Mouse (Mus musculus): ENCODE measurements around the gene Gm12169. TPM values are rescaled to one million over a fixed set of nuclear protein-coding genes. Genes with fewer than 3 reads are reported as not detected.

The Gm12169 gene
- total and polyA plus RNA-seq, 3 experiments = not detected

DNA sequence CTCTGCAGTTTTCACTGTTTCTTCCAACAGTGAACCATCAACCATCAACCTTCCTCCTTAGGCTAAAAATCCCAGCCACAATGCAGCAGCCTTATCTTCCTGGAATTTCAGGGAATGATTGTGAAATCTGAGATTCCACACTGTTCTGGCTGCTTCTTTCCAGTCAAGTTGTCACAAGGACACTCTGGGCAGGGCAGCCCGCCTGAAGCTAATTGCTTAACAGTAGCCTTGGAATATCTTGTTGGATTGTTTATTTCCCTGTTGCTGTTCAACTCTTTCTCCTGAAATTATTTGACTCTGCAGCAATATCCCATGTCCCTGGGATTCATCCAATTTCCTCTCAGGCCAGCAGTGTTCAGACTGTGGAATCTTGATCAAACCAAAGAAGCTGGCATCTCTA, 40.7 kb downstream of the Gm12169 start:
- Histone ChIP-seq H3K9me3 (replicated peaks; ENCODE audit: low read length) (no peaks in the 10 kb centered on the region), H3K27ac (ENCODE audit: insufficient read depth, low read depth) (no peak overlapping the region), H3K4me1 (ENCODE audit: control insufficient read depth in 1 of 2, insufficient read depth in 2 of 2) (peaks cover 0 to 10% of the 10 kb centered on the region in 2 experiments; a peak in 1 of 4 replicates), H3K27me3 (replicated peaks) (no peaks in the 10 kb centered on the region), H3K4me3 (replicated peaks in 1 of 3; ENCODE audit: low read depth in 2 of 3, low read length in 2 of 3, poor library complexity in 1 of 3) (no peak overlapping the region), H3K36me3 (replicated peaks in 1 of 2; ENCODE audit: control insufficient read depth in 1 of 2, insufficient read depth in 1 of 2, low read length in 1 of 2) (no peaks in the 10 kb centered on the region), H3K9ac (ENCODE audit: insufficient read depth, low read depth) (no peak overlapping the region), H3K4me2 (ENCODE audit: insufficient read depth, low read depth, poor library complexity, severe bottlenecking) (no peak overlapping the region), H3K79me2 (replicated peaks; ENCODE audit: control insufficient read depth, extremely low read depth, insufficient read depth, poor library complexity, severe bottlenecking) (no peaks in the 10 kb centered on the region)
- TF ChIP-seq CHD2 (IDR thresholded peaks at IDR 0.05; ENCODE audit: low read length) = no peak
- DNase-seq (ENCODE audit: extremely low read depth) = no peak
- in situ Hi-C loops (cut with MboI; ENCODE audit: low pct_ligation_motif_present, low pct_unique_long_range_greater_than_20kb, low sequenced_read_pairs) (no loop called here), dilution Hi-C loops (cut with MboI; ENCODE audit: extremely low pct_ligation_motif_present, extremely low pct_unique_long_range_greater_than_20kb, low sequenced_read_pairs) (no loop called here)

DNA sequence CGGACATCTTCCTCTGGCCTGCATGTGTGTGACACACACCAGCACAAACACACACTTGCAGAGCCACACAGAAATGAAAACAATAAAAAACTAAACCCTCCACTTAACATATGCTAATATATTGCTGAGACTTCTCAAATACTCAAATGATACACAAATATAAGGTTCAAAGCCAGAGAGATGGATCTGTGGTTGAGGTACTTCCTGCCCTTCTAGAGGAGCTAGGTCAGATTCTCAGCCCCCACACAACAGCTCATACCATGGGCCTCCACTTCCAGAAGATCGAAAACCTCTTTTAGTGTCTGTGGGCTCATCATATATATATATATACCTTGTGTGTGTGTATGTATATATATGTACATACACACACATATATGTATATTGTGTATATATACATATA, 42.0 kb downstream of the Gm12169 start:
- dilution Hi-C loops (cut with MboI; ENCODE audit: extremely low pct_ligation_motif_present, extremely low pct_unique_long_range_greater_than_20kb, low sequenced_read_pairs) = no loop called here

DNA sequence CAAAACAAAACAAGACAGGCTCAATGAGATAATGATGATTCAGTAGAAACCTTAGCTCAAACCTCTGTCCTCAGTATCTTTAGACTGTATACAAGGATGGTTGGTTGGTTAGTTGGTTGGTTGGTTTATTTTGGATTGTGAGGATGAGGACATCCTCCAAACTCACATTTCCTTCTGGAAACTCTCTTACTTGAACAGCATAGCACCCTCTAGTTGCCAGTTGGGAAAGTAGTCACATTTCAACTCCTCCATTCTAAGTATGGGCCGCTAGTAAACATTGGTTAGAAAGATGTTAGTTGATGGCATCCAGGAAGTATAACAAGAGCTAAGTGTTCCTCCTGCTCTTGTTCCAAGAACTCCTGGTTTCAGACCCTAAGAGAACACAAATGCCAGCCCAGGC, 45.1 kb downstream of the Gm12169 start:
- Histone ChIP-seq H3K27me3 (replicated peaks) (no peaks in the 10 kb centered on the region), H3K36me3 (replicated peaks in 1 of 2; ENCODE audit: control insufficient read depth in 1 of 2, insufficient read depth in 1 of 2, low read length in 1 of 2) (no peaks in the 10 kb centered on the region), H3K4me1 (ENCODE audit: control insufficient read depth in 1 of 2, insufficient read depth in 2 of 2) (peaks cover 0 to 10% of the 10 kb centered on the region in 2 experiments; a peak in 1 of 4 replicates), H3K9ac (ENCODE audit: insufficient read depth, low read depth) (no peak overlapping the region), H3K79me2 (replicated peaks; ENCODE audit: control insufficient read depth, extremely low read depth, insufficient read depth, poor library complexity, severe bottlenecking) (no peaks in the 10 kb centered on the region), H3K4me2 (ENCODE audit: insufficient read depth, low read depth, poor library complexity, severe bottlenecking) (no peak overlapping the region), H3K4me3 (replicated peaks in 1 of 3; ENCODE audit: low read depth in 2 of 3, low read length in 2 of 3, poor library complexity in 1 of 3) (no peak overlapping the region), H3K27ac (ENCODE audit: insufficient read depth, low read depth) (no peak overlapping the region), H3K9me3 (replicated peaks; ENCODE audit: low read length) (no peaks in the 10 kb centered on the region)
- dilution Hi-C loops (cut with MboI; ENCODE audit: extremely low pct_ligation_motif_present, extremely low pct_unique_long_range_greater_than_20kb, low sequenced_read_pairs) (no loop called here), in situ Hi-C loops (cut with MboI; ENCODE audit: low pct_ligation_motif_present, low pct_unique_long_range_greater_than_20kb, low sequenced_read_pairs) (no loop called here)
- DNase-seq (ENCODE audit: extremely low read depth) = peak; percentile 24
- no peak for TF ChIP-seq ETS1 (conservative IDR thresholded peaks at IDR 0.05; ENCODE audit: low read depth, low read length)
- TF ChIP-seq TBP (conservative IDR thresholded peaks at IDR 0.05; ENCODE audit: low read depth, low read length) = no peak
- TF ChIP-seq SIN3A (IDR thresholded peaks at IDR 0.05; ENCODE audit: low read length) = no peak
- no peak for TF ChIP-seq IRF4 (IDR thresholded peaks at IDR 0.05; ENCODE audit: low read depth, low read length)
- no peak for TF ChIP-seq ELF1 (IDR thresholded peaks at IDR 0.05; ENCODE audit: low read depth, low read length)
- no peak for TF ChIP-seq EP300 (IDR thresholded peaks at IDR 0.05; ENCODE audit: low read length)
- no peak for TF ChIP-seq ZNF384 (IDR thresholded peaks at IDR 0.05; ENCODE audit: low read depth, low read length)
- TF ChIP-seq MYC (IDR thresholded peaks at IDR 0.05; ENCODE audit: low read depth, low read length) = no peak
- no peak for TF ChIP-seq MAZ (IDR thresholded peaks at IDR 0.05; ENCODE audit: low read depth, low read length)
- peak in 1 of 2 experiments; percentile 65; a peak in 2 of 4 replicates for TF ChIP-seq CTCF (conservative IDR thresholded peaks at IDR 0.05 in 1 of 2, IDR thresholded peaks at IDR 0.05 in 1 of 2; ENCODE audit: low read depth in 2 of 2, low read length in 2 of 2)
- TF ChIP-seq HCFC1 (IDR thresholded peaks at IDR 0.05; ENCODE audit: low read depth, low read length) = no peak
- TF ChIP-seq CHD2 (IDR thresholded peaks at IDR 0.05; ENCODE audit: low read length) = no peak
- peak; percentile 46 for TF ChIP-seq RAD21 (IDR thresholded peaks at IDR 0.05; ENCODE audit: low read depth, low read length)
- no peak for TF ChIP-seq MXI1 (IDR thresholded peaks at IDR 0.05; ENCODE audit: low read depth, low read length)
- no peak for TF ChIP-seq MEF2A (IDR thresholded peaks at IDR 0.05; ENCODE audit: borderline replicate concordance, low read depth, low read length)
- no peak for TF ChIP-seq POLR2AphosphoS2 (IDR thresholded peaks at IDR 0.05; ENCODE audit: low read depth, low read length)
- peak; percentile 49 for TF ChIP-seq SMC3 (IDR thresholded peaks at IDR 0.05; ENCODE audit: low read depth, low read length)
- no peak for TF ChIP-seq KAT2A (IDR thresholded peaks at IDR 0.05; ENCODE audit: insufficient replicate concordance, low read length)
- no peak for TF ChIP-seq E2F4 (IDR thresholded peaks at IDR 0.05; ENCODE audit: insufficient replicate concordance, low read depth, low read length)
- TF ChIP-seq ZC3H11A (IDR thresholded peaks at IDR 0.05; ENCODE audit: low read depth, low read length) = no peak
- no peak for TF ChIP-seq POLR2A (IDR thresholded peaks at IDR 0.05; ENCODE audit: low read depth, low read length)
- no peak for TF ChIP-seq CHD1 (IDR thresholded peaks at IDR 0.05; ENCODE audit: low read depth, low read length)

More for the DNA sequence above, 42.0 kb downstream of the Gm12169 start:
- in situ Hi-C loops (cut with MboI; ENCODE audit: low pct_ligation_motif_present, low pct_unique_long_range_greater_than_20kb, low sequenced_read_pairs) = no loop called here
- no peak for DNase-seq (ENCODE audit: extremely low read depth)
- H3K79me2 ChIP-seq (replicated peaks; ENCODE audit: control insufficient read depth, extremely low read depth, insufficient read depth, poor library complexity, severe bottlenecking) = no peaks in the 10 kb centered on the region
- no peak overlapping the region for H3K27ac ChIP-seq (ENCODE audit: insufficient read depth, low read depth)
- H3K4me3 ChIP-seq (replicated peaks in 1 of 3; ENCODE audit: low read depth in 2 of 3, low read length in 2 of 3, poor library complexity in 1 of 3) = no peak overlapping the region
- H3K9ac ChIP-seq (ENCODE audit: insufficient read depth, low read depth) = no peak overlapping the region
- no peak overlapping the region for H3K4me2 ChIP-seq (ENCODE audit: insufficient read depth, low read depth, poor library complexity, severe bottlenecking)
- TF ChIP-seq ZNF384 (IDR thresholded peaks at IDR 0.05; ENCODE audit: low read depth, low read length) (no peak), NELFE (IDR thresholded peaks at IDR 0.05; ENCODE audit: low read depth, low read length) (no peak)
- H3K27me3 ChIP-seq (replicated peaks) = no peaks in the 10 kb centered on the region
- peaks cover 0 to 10% of the 10 kb centered on the region in 2 experiments; a peak in 1 of 4 replicates for H3K4me1 ChIP-seq (ENCODE audit: control insufficient read depth in 1 of 2, insufficient read depth in 2 of 2)
- no peaks in the 10 kb centered on the region for H3K9me3 ChIP-seq (replicated peaks; ENCODE audit: low read length)
- no peaks in the 10 kb centered on the region for H3K36me3 ChIP-seq (replicated peaks in 1 of 2; ENCODE audit: control insufficient read depth in 1 of 2, insufficient read depth in 1 of 2, low read length in 1 of 2)

All from CH12.LX (cell line).